12 mouse cellular contexts compared by ENCODE assay signal in the genomic region with DNA sequence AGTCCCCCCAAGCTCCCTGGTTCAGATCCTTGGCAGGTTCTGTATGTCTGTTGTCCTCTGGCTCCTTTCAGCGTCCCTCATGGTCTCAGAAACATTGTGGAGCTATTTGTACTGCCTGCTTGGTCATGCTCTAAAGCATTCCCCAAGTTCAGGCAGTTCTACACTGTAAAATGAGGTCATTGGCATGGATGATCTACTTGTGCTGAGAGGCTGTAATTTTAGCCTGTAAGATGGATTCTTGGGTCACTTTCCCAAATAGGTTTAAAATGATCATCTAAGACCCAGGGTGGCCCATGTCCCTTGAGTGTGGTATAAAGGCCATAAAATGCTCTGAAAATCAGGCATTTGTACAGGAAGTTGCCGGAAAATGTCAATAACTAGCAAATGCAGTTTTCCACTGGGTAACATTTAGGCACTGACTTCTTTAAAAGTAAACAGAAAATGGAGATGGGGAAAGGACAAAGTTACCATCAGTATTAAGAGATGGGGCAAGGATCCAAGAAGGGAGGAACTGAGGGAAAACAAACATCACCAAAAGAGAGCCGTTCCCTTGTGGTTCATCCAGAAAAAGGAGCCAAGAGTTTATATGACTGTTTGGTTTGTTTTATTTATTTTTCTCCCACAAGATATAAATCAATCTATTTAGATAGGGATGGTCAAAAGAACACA.
A peak's percentile ranks its signal among the peaks of the same experiment; 100 is the strongest.
DNase-seq lines count a peak whose midpoint lies in the region; ATAC-seq and TF ChIP-seq lines count a peak whose summit lies in the region.
"Had no signal": no experiment of that assay in that cellular context is flagged by ENCODE, and none has a peak within 500 bp of the region (broad histone marks: within the 10 kb centered on the region; RNA-seq: fewer than 3 reads in every experiment).

No protein-coding gene starts in this region.

- 0 out of 2 replicates have a peak, but pooled peaks cover 3% of the 10 kb centered on the region for H3K4me1 ChIP-seq in lung, embryonic 14.5 days (ENCODE audit: insufficient read depth)
- no peaks in the 10 kb centered on the region for H3K4me1 ChIP-seq in lung, adult 2 months (ENCODE audit: control insufficient read depth, insufficient read depth, low read length)
- peaks cover 12% of the 10 kb centered on the region for H3K4me1 ChIP-seq in kidney, embryonic 15.5 days

- WGBS in lung, embryonic 14.5 days = 43% methylated on average over 3 of the region's 3 CpGs
- WGBS in lung, adult 2 months = 47% methylated on average over 3 of the region's 3 CpGs
- WGBS in kidney, embryonic 15.5 days = 15% methylated on average over 3 of the region's 3 CpGs

- intact Hi-C loops in left cerebral cortex, postnatal 36 days (cut with DNase I) = no loop called here

- no peaks in the 10 kb centered on the region for H3K9me3 ChIP-seq in lung, embryonic 14.5 days (ENCODE audit: low read depth, low read length)
- no peaks in the 10 kb centered on the region for H3K9me3 ChIP-seq in kidney, embryonic 15.5 days (replicated peaks)

- ATAC-seq in lung, embryonic 14.5 days (ENCODE audit: insufficient read depth) = peak; percentile 84
- peak; percentile 95 for ATAC-seq in kidney, embryonic 15.5 days (replicated peaks; ENCODE audit: low FRiP score)

- no peak for TF ChIP-seq POLR2A in lung, adult 2 months (IDR thresholded peaks at IDR 0.05; ENCODE audit: borderline replicate concordance, extremely low read depth, low read depth, low read length)

- no peak overlapping the region for H3K4me3 ChIP-seq in lung, embryonic 14.5 days (ENCODE audit: low read depth, low read length)
- no peak overlapping the region for H3K4me3 ChIP-seq in lung, adult 2 months (replicated peaks; ENCODE audit: extremely low read depth, low read depth, low read length)
- H3K4me3 ChIP-seq in kidney, embryonic 15.5 days (replicated peaks) = no peak overlapping the region

- no peak for TF ChIP-seq CTCF in lung, embryonic 14.5 days (IDR thresholded peaks at IDR 0.05; ENCODE audit: low read depth)
- no peak for TF ChIP-seq CTCF in lung, adult 2 months (IDR thresholded peaks at IDR 0.05; ENCODE audit: insufficient read depth, low read length)

- no peaks in the 10 kb centered on the region for H3K27me3 ChIP-seq in lung, embryonic 14.5 days (ENCODE audit: insufficient read depth, low read length)
- no peaks in the 10 kb centered on the region for H3K27me3 ChIP-seq in kidney, embryonic 15.5 days

- H3K4me2 ChIP-seq in lung, embryonic 14.5 days = no peak overlapping the region
- no peak overlapping the region for H3K4me2 ChIP-seq in kidney, embryonic 15.5 days

- no peaks in the 10 kb centered on the region for H3K36me3 ChIP-seq in lung, embryonic 14.5 days (ENCODE audit: insufficient read depth)
- H3K36me3 ChIP-seq in kidney, embryonic 15.5 days = no peaks in the 10 kb centered on the region

- peak; percentile 40 for DNase-seq in gastrocnemius, adult 18-20 months (ENCODE audit: low spot score)
- no peak for DNase-seq in gastrocnemius, postnatal 10 days
- peak; percentile 86 for DNase-seq in lung, embryonic 14.5 days
- no peak for DNase-seq in lung, adult 2 months
- peak; percentile 23 for DNase-seq in lung, postnatal 25 days (ENCODE audit: low spot score)
- no peak for DNase-seq in left cerebral cortex, postnatal 36 days (ENCODE audit: low spot score in 2 of 2)
- no peak for DNase-seq in left cerebral cortex, adult 9 months (ENCODE audit: low spot score in 2 of 2)
- DNase-seq: adrenal gland, adult 8-10 months; B cell, adult 2 months; cerebellum, adult 9-10 months; liver had no signal

- no peak overlapping the region for H3K9ac ChIP-seq in lung, embryonic 14.5 days
- H3K9ac ChIP-seq in kidney, embryonic 15.5 days = no peak overlapping the region

- peak overlapping the region; percentile 70; the same call in 1 of the 2 replicates for H3K27ac ChIP-seq in lung, embryonic 14.5 days (ENCODE audit: low read depth)
- peak overlapping the region; percentile 66 for H3K27ac ChIP-seq in kidney, embryonic 15.5 days

Comparison
In these comparisons a context has a peak if more than half of its experiments do, and no peak if none do; other contexts are left out.
1. DNase-seq: peak in gastrocnemius, adult 18-20 months (single experiment), lung, embryonic 14.5 days (single experiment) and lung, postnatal 25 days (single experiment); none in gastrocnemius, postnatal 10 days (single experiment), lung, adult 2 months (single experiment), left cerebral cortex, postnatal 36 days (0 of 2) and left cerebral cortex, adult 9 months (0 of 2).